Mouse (Mus musculus): ENCODE results near the gene Plekhg2. TPM values are rescaled to one million over a fixed set of nuclear protein-coding genes. Genes with fewer than 3 reads are reported as not detected.

The Plekhg2 gene
- polyA plus RNA-seq, 1 experiment from 2014 or later = 54.3 TPM

- DNase-seq (ENCODE audit: low spot score) (peak; percentile 96), ATAC-seq (replicated peaks; ENCODE audit: low FRiP score, low TSS enrichment, low read depth) (no peak)
- no peaks in the 10 kb centered on the region for H3K9me3 ChIP-seq (ENCODE audit: control insufficient read depth, low read length)
- no peaks in the 10 kb centered on the region for H3K27me3 ChIP-seq (replicated peaks; ENCODE audit: control insufficient read depth, insufficient read depth, low read length)
- no peak overlapping the region for H3K9ac ChIP-seq (ENCODE audit: low read length)
- WGBS = 3% methylated on average over 4 of the region's 4 CpGs
- H3K4me2 ChIP-seq (ENCODE audit: low read length) = no peak overlapping the region
- H3K4me3 ChIP-seq (ENCODE audit: low read depth, low read length) = no peak overlapping the region
- H3K36me3 ChIP-seq (ENCODE audit: control insufficient read depth, insufficient read depth, low read length) = no peaks in the 10 kb centered on the region
- peaks cover 12% of the 10 kb centered on the region for H3K4me1 ChIP-seq (replicated peaks; ENCODE audit: control insufficient read depth, insufficient read depth, low read length)
- H3K27ac ChIP-seq (ENCODE audit: low read depth) = no peak overlapping the region
Observed at GRCm38 (mm10) chr7:28344637-28345036, 27.8 kb downstream of the Plekhg2 start.

- no peak for ATAC-seq (replicated peaks; ENCODE audit: low FRiP score, low TSS enrichment, low read depth)
- peak overlapping the region; percentile 38; the same call in 1 of the 2 replicates for H3K27ac ChIP-seq (ENCODE audit: low read depth)
- 18% methylated on average over 7 of the region's 7 CpGs for WGBS
Observed at GRCm38 (mm10) chr7:28341381-28341780, 31.0 kb downstream of the Plekhg2 start.

GRCm38 (mm10) chr7:28339213-28339917, 33.0 kb downstream of the Plekhg2 start:
- no peaks in the 10 kb centered on the region for H3K9me3 ChIP-seq (ENCODE audit: control insufficient read depth, low read length)
- peak overlapping the region; percentile 92 for H3K27ac ChIP-seq (ENCODE audit: low read depth)
- peak overlapping the region; percentile 99 for H3K4me3 ChIP-seq (ENCODE audit: low read depth, low read length)
- 79% methylated on average over 19 of the region's 19 CpGs for WGBS
- peaks cover 8% of the 10 kb centered on the region; the same call in 1 of the 2 replicates for H3K36me3 ChIP-seq (ENCODE audit: control insufficient read depth, insufficient read depth, low read length)
- DNase-seq (ENCODE audit: low spot score) (no peak), ATAC-seq (replicated peaks; ENCODE audit: low FRiP score, low TSS enrichment, low read depth) (no peak)
- H3K4me1 ChIP-seq (replicated peaks; ENCODE audit: control insufficient read depth, insufficient read depth, low read length) = peaks cover 16% of the 10 kb centered on the region; the same call in 1 of the 2 replicates
- H3K4me2 ChIP-seq (ENCODE audit: low read length) = peak overlapping the region; percentile 67
- peak overlapping the region; percentile 97 for H3K9ac ChIP-seq (ENCODE audit: low read length)
- no peaks in the 10 kb centered on the region for H3K27me3 ChIP-seq (replicated peaks; ENCODE audit: control insufficient read depth, insufficient read depth, low read length)

More at GRCm38 (mm10) chr7:28341381-28341780, 31.0 kb downstream of the Plekhg2 start:
- no peak for DNase-seq (ENCODE audit: low spot score)
- Histone ChIP-seq H3K4me3 (ENCODE audit: low read depth, low read length) (no peak overlapping the region), H3K27me3 (replicated peaks; ENCODE audit: control insufficient read depth, insufficient read depth, low read length) (no peaks in the 10 kb centered on the region), H3K36me3 (ENCODE audit: control insufficient read depth, insufficient read depth, low read length) (no peaks in the 10 kb centered on the region), H3K4me1 (replicated peaks; ENCODE audit: control insufficient read depth, insufficient read depth, low read length) (peaks cover 16% of the 10 kb centered on the region; the same call in 1 of the 2 replicates), H3K9ac (ENCODE audit: low read length) (no peak overlapping the region), H3K4me2 (ENCODE audit: low read length) (no peak overlapping the region), H3K9me3 (ENCODE audit: control insufficient read depth, low read length) (no peaks in the 10 kb centered on the region)

GRCm38 (mm10) chr7:28338108-28338998, 34.0 kb downstream of the Plekhg2 start, which contains the start of gene Supt5:
TSS of gene Supt5 (minus strand) at chr7:28338746.
- H3K9ac ChIP-seq (ENCODE audit: low read length) = peak within 1 kb of the TSS; percentile 97
- DNase-seq (ENCODE audit: low spot score) (peak; percentile 97), ATAC-seq (replicated peaks; ENCODE audit: low FRiP score, low TSS enrichment, low read depth) (peak; percentile 96)
- H3K4me2 ChIP-seq (ENCODE audit: low read length) = peak within 1 kb of the TSS; percentile 95
- under 1% methylated on average over 73 of the region's 77 CpGs for WGBS
- peaks cover 16% of the 10 kb centered on the region; the same call in 1 of the 2 replicates for H3K4me1 ChIP-seq (replicated peaks; ENCODE audit: control insufficient read depth, insufficient read depth, low read length)
- H3K27ac ChIP-seq (ENCODE audit: low read depth) = peak within 1 kb of the TSS; percentile 92
- H3K27me3 ChIP-seq (replicated peaks; ENCODE audit: control insufficient read depth, insufficient read depth, low read length) = no peaks in the 10 kb centered on the region
- H3K4me3 ChIP-seq (ENCODE audit: low read depth, low read length) = peak within 1 kb of the TSS; percentile 99
- H3K9me3 ChIP-seq (ENCODE audit: control insufficient read depth, low read length) = no peaks in the 10 kb centered on the region
- H3K36me3 ChIP-seq (ENCODE audit: control insufficient read depth, insufficient read depth, low read length) = peaks cover 8% of the 10 kb centered on the region; the same call in 1 of the 2 replicates

DNA sequence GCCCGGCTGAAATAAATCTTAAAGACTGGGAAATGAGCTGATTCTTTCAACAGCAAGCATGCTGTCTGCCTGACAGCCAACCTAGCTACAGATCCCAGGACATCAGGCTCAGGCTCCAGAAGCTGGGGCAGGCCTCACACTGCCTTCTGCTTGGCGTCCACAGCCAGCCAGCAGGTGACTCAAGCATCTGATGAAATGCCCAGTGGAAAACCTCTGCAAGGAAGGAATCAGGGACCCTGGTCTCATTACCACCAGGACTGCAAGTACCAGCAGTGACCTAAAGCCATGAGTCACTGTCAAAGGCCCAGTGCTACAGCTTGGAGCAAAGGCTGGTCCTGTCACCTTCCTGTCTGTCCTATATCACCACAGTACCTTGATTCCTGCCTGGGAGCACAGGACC, 36.9 kb downstream of the Plekhg2 start:
- DNase-seq (ENCODE audit: low spot score) (no peak), ATAC-seq (replicated peaks; ENCODE audit: low FRiP score, low TSS enrichment, low read depth) (no peak)
- peaks cover 7% of the 10 kb centered on the region; the same call in 1 of the 2 replicates for H3K4me1 ChIP-seq (replicated peaks; ENCODE audit: control insufficient read depth, insufficient read depth, low read length)
- no peaks in the 10 kb centered on the region for H3K27me3 ChIP-seq (replicated peaks; ENCODE audit: control insufficient read depth, insufficient read depth, low read length)
- H3K4me2 ChIP-seq (ENCODE audit: low read length) = no peak overlapping the region
- H3K9ac ChIP-seq (ENCODE audit: low read length) = no peak overlapping the region
- 84% methylated on average over 2 of the region's 2 CpGs for WGBS
- H3K36me3 ChIP-seq (ENCODE audit: control insufficient read depth, insufficient read depth, low read length) = peaks cover 25% of the 10 kb centered on the region
- H3K27ac ChIP-seq (ENCODE audit: low read depth) = no peak overlapping the region
- no peak overlapping the region for H3K4me3 ChIP-seq (ENCODE audit: low read depth, low read length)
- no peaks in the 10 kb centered on the region for H3K9me3 ChIP-seq (ENCODE audit: control insufficient read depth, low read length)

GRCm38 (mm10) chr7:28334534-28334933, 37.9 kb downstream of the Plekhg2 start:
- H3K9ac ChIP-seq (ENCODE audit: low read length) = no peak overlapping the region
- no peak overlapping the region for H3K4me3 ChIP-seq (ENCODE audit: low read depth, low read length)
- DNase-seq (ENCODE audit: low spot score) (no peak), ATAC-seq (replicated peaks; ENCODE audit: low FRiP score, low TSS enrichment, low read depth) (no peak)
- 90% methylated on average over 4 of the region's 4 CpGs for WGBS
- peaks cover 35% of the 10 kb centered on the region for H3K36me3 ChIP-seq (ENCODE audit: control insufficient read depth, insufficient read depth, low read length)
- H3K4me2 ChIP-seq (ENCODE audit: low read length) = no peak overlapping the region
- peaks cover 7% of the 10 kb centered on the region; the same call in 1 of the 2 replicates for H3K4me1 ChIP-seq (replicated peaks; ENCODE audit: control insufficient read depth, insufficient read depth, low read length)
- H3K27ac ChIP-seq (ENCODE audit: low read depth) = no peak overlapping the region
- H3K27me3 ChIP-seq (replicated peaks; ENCODE audit: control insufficient read depth, insufficient read depth, low read length) = no peaks in the 10 kb centered on the region
- no peaks in the 10 kb centered on the region for H3K9me3 ChIP-seq (ENCODE audit: control insufficient read depth, low read length)

- no peak for ATAC-seq (replicated peaks; ENCODE audit: low FRiP score, low TSS enrichment, low read depth)
- Histone ChIP-seq H3K27ac (ENCODE audit: low read depth) (no peak overlapping the region), H3K27me3 (replicated peaks; ENCODE audit: control insufficient read depth, insufficient read depth, low read length) (no peaks in the 10 kb centered on the region), H3K4me1 (replicated peaks; ENCODE audit: control insufficient read depth, insufficient read depth, low read length) (no peaks in the 10 kb centered on the region), H3K4me2 (ENCODE audit: low read length) (no peak overlapping the region), H3K9me3 (ENCODE audit: control insufficient read depth, low read length) (no peaks in the 10 kb centered on the region), H3K36me3 (ENCODE audit: control insufficient read depth, insufficient read depth, low read length) (peaks cover 89% of the 10 kb centered on the region), H3K4me3 (ENCODE audit: low read depth, low read length) (no peak overlapping the region), H3K9ac (ENCODE audit: low read length) (no peak overlapping the region)
- 97% methylated on average over 2 of the region's 2 CpGs for WGBS
- DNase-seq (ENCODE audit: low spot score) = no peak
Observed at GRCm38 (mm10) chr7:28328260-28328659, 44.1 kb downstream of the Plekhg2 start.

GRCm38 (mm10) chr7:28326457-28326856, 45.9 kb downstream of the Plekhg2 start:
- no peaks in the 10 kb centered on the region for H3K4me1 ChIP-seq (replicated peaks; ENCODE audit: control insufficient read depth, insufficient read depth, low read length)
- H3K4me2 ChIP-seq (ENCODE audit: low read length) = no peak overlapping the region
- no peak overlapping the region for H3K4me3 ChIP-seq (ENCODE audit: low read depth, low read length)
- DNase-seq (ENCODE audit: low spot score) (no peak), ATAC-seq (replicated peaks; ENCODE audit: low FRiP score, low TSS enrichment, low read depth) (no peak)
- peaks cover 100% of the 10 kb centered on the region for H3K36me3 ChIP-seq (ENCODE audit: control insufficient read depth, insufficient read depth, low read length)
- H3K27me3 ChIP-seq (replicated peaks; ENCODE audit: control insufficient read depth, insufficient read depth, low read length) = no peaks in the 10 kb centered on the region
- no peak overlapping the region for H3K27ac ChIP-seq (ENCODE audit: low read depth)
- H3K9me3 ChIP-seq (ENCODE audit: control insufficient read depth, low read length) = no peaks in the 10 kb centered on the region
- WGBS = 83% methylated on average over 4 of the region's 4 CpGs
- no peak overlapping the region for H3K9ac ChIP-seq (ENCODE audit: low read length)
